Mouse (Mus musculus) lung, adult 2 months (tissue): Measurements from ENCODE around the gene Arhgap30. TPM values are rescaled to one million over a fixed set of nuclear protein-coding genes. Genes with fewer than 3 reads are reported as not detected.
A peak's percentile ranks its signal among the peaks of the same experiment; 100 is the strongest.

Experiments
- DNase-seq: peaks from one replicate; pipeline ENCODE4 v3.0.0; 2022
- H3K4me1 ChIP-seq: fragments of 200-500 bp; 2 replicates; pipeline ENCODE4 v1.6.1; 2011; ENCODE audit warnings: low read length; ENCODE audit not compliant: control insufficient read depth, insufficient read depth
- H3K4me3 ChIP-seq: fragments of 200-500 bp; replicated peaks from 2 replicates; pipeline ENCODE3; 2011; ENCODE audit warnings: low read depth, mild to moderate bottlenecking, control low read depth, low read length; ENCODE audit errors: extremely low read depth
- CTCF ChIP-seq: fragments of 200-500 bp; IDR thresholded peaks from 2 replicates; pipeline ENCODE4 v1.5.1; 2011; ENCODE audit warnings: mild to moderate bottlenecking, low read length, control low read depth; ENCODE audit not compliant: insufficient read depth
- POLR2A ChIP-seq: fragments of 200-500 bp; IDR thresholded peaks from 2 replicates; pipeline ENCODE4 v1.6.1; 2011; ENCODE audit warnings: low read depth, mild to moderate bottlenecking, control low read depth, low read length, borderline replicate concordance; ENCODE audit errors: extremely low read depth
- WGBS: fragments of 180-500 bp; shearing (Covaris S2); methylation state at CpG from one replicate; pipeline ENCODE4 v1.1.7; 2018; 5-methylcytosine and 5-hydroxymethylcytosine counted together
- polyA plus RNA-seq: library from polyadenylated mRNA; depleted of rRNA; stranded (reverse); fragments of >200 nt; gene quantifications from 2 replicates; pipeline ENCODE4 v1.2.3, GENCODE M21; 2012

Gene Arhgap30
- polyA plus RNA-seq, 1 experiment, result 17.5 TPM

DNA sequence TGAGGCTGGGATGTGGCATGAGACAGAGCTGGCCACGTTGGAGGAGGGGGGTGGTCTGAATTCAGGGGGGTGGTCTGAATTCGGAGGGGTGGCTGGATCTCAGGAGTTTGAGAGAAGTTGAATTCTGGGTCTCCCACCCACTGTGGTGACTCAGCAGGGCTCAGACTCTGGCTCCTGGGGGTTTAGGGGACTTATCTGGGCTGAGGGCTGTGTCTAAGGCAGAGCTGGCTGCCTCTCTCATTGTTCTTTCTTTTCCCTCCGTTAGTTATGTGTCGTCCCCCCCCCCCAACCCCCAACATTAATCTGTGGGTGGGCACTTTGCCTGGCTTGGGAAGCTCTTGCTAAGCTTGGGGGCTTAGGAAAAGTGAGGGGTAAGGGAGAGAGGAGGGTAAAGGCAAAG lies 14.8 kb upstream of the Arhgap30 start:
- 11% methylated on average over 3 of the region's 4 CpGs for WGBS
- Histone ChIP-seq H3K4me3 (no peak overlapping the region), H3K4me1 (peaks cover 7% of the 10 kb centered on the region)
- no peak for DNase-seq
- TF ChIP-seq POLR2A (no peak), CTCF (no peak)

DNA sequence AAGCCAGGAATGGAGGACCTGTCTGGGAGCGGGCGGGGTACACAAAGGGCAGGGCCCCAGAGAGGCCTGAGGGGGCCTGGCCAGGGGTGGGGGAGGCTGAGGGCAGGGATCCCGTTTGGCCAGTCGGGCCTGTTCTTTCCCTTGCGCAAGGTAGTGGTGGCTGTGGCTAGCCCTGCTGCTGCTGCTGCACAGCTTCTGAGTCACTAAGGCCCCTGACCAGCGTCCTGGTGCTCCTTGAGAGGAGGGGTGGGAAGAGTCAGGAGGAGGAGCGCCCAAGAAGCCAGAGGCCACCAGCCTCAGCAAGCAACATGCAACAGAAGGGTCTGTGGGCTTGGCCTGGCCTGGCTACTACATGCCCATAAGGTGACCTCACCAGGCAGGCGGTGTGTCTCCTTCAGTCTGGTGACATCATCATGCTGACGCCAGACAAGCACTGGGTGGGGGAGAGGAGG lies 13.1 kb upstream of the Arhgap30 start:
- no peak for TF ChIP-seq CTCF
- peak; percentile 80 for DNase-seq
- WGBS, result 44% methylated on average over 9 of the region's 9 CpGs

DNA sequence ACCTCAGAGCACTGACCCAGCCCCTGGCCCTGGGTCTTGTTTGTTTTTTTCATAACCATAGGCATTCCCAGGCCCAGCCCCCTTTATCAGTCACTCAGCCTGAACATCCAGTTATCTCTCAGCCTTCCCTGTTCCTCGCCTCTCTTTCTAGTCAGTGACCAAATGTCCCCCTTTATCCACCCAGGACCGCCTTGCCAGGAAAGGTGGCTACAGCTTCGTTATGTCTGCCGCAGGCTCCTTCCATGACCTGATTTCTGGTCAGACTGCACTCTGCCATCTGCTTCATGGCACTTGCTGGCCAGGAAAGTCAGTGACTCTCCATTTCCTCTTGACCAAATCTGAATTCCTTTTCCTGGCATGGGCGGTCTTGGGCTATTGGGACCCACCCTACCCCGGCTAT lies 10.5 kb upstream of the Arhgap30 start:
- TF ChIP-seq CTCF, result no peak
- no peak for TF ChIP-seq POLR2A
- Histone ChIP-seq H3K4me1 (peaks cover 11% of the 10 kb centered on the region), H3K4me3 (no peak overlapping the region)
- WGBS, result 85% methylated on average over 6 of the region's 6 CpGs
- no peak for DNase-seq

More for the DNA sequence above, 13.1 kb upstream of the Arhgap30 start:
- Histone ChIP-seq H3K4me3 (no peak overlapping the region), H3K4me1 (peaks cover 11% of the 10 kb centered on the region)

DNA sequence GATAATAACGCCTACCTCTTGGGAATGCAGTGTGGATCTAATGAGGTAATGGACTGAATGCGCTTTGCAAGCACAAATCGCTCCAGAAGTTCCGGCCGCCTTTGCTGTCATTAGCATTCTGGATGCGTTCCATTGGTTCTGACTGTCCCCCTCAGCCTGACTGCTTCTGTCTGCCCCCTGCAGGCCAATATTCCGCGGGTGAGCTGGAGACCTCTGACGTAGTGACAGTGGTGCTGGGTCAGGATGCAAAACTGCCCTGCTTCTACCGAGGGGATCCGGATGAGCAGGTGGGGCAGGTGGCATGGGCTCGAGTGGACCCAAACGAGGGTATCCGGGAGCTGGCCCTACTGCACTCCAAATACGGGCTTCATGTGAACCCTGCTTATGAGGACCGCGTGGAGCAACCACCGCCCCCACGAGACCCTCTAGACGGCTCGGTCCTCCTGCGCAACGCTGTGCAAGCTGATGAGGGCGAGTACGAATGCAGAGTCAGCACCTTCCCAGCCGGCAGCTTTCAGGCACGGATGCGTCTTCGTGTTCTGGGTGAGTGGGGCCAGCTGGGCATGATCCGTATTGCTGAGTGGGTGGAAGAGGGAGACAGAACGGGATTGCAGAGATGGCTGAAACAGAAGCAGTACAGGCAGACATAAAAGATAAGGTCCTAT lies 8.7 kb upstream of the Arhgap30 start:
- DNase-seq, result peak; percentile 78
- Histone ChIP-seq H3K4me3 (no peak overlapping the region), H3K4me1 (peaks cover 8% of the 10 kb centered on the region)
- 7% methylated on average over 31 of the region's 31 CpGs for WGBS
- TF ChIP-seq POLR2A, result no peak
- TF ChIP-seq CTCF, result peak; percentile 76

DNA sequence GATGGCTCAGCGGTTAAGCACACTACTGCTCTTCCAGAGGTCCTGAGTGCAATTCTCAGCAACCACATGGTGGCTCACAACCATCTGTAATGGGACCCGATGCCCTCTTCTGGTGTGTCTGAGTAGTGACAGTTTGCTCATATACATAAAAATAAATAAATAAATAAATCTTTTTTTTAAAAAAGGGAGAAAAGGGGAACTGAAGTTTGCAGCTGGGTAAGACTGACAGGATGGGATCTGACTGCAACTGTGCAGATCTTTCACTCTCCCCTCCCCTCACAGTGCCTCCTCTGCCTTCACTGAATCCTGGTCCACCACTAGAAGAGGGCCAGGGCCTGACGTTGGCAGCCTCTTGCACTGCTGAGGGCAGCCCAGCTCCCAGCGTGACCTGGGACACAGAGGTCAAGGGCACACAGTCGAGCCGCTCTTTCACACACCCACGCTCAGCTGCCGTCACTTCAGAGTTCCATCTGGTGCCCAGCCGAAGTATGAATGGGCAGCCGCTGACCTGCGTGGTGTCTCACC lies 6.6 kb upstream of the Arhgap30 start:
- WGBS, result 74% methylated on average over 11 of the region's 11 CpGs
- Histone ChIP-seq H3K4me1 (peaks cover 5% of the 10 kb centered on the region; the same call in 1 of the 2 replicates), H3K4me3 (no peak overlapping the region)
- TF ChIP-seq POLR2A (no peak), CTCF (no peak)
- DNase-seq, result no peak

DNA sequence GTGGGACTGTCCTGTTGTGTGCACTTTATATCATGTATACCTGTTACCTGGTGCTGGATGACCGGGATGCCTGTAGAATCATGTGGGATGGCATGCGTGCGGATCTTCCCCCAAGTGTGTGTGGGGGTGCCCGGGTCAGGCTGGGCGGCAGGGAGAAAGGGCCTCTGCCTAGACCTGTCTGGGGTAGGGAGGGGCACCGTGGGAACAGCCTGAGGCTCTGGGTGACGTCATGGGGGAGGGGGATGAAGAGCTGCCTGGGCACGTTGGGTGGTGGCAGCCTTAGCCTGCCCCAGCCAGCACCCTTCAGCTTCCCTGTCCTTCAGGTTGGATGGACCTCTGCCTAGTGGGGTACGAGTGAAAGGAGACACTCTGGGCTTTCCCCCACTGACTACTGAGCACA lies 4.4 kb upstream of the Arhgap30 start:
- no peak overlapping the region for H3K4me3 ChIP-seq
- WGBS, result 64% methylated on average over 9 of the region's 9 CpGs
- no peak for TF ChIP-seq CTCF
- TF ChIP-seq POLR2A, result no peak
- peaks cover 5% of the 10 kb centered on the region; the same call in 1 of the 2 replicates for H3K4me1 ChIP-seq
- DNase-seq, result no peak

DNA sequence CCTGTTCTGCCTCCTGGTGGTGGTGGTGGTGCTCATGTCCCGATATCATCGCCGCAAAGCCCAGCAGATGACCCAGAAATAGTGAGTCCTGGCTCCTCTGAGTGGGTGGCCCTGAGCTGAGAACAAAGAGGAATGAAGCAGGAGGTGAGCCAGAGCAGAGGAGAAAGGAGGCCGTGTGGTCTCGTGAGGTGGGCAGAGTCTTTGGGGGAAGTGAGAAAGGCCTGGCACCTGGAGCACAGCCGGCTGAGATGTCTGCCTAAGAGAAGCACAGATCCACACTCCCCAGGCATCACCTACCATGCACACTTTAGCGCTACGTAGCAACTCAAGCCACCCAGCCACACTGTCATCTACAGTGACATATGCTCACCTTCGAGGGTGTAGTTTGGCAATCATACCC lies 3.6 kb upstream of the Arhgap30 start:
- Histone ChIP-seq H3K4me3 (no peak overlapping the region), H3K4me1 (peaks cover 1% of the 10 kb centered on the region; the same call in 1 of the 2 replicates)
- DNase-seq, result no peak
- TF ChIP-seq CTCF (no peak), POLR2A (no peak)
- 61% methylated on average over 9 of the region's 9 CpGs for WGBS

DNA sequence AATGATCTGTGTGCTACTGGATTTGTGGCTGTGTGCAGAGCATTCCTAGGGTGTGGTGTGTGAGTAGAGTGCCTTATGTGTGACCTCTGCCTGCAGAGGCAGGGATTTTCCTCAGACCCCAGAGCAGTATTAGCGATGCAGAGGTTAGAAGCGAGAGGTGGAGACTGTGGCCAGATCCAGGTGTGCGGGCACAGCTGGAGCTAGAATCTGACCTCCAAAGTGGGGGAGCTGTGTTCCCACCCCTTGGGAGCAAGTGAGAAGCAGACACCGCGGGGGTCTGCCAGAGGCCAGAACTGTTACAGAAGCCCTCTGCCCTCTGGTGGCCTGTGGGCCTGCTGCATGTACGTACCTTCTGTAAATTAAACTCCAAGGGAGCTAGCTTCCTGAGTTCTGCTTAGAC lies 1.7 kb upstream of the Arhgap30 start:
- no peak for DNase-seq
- H3K4me3 ChIP-seq, result no peak overlapping the region
- 52% methylated on average over 6 of the region's 6 CpGs for WGBS
- TF ChIP-seq CTCF (0 out of 2 replicates have a peak, but pooled peaks have one; percentile 10), POLR2A (no peak)
- H3K4me1 ChIP-seq, result no peaks in the 10 kb centered on the region

DNA sequence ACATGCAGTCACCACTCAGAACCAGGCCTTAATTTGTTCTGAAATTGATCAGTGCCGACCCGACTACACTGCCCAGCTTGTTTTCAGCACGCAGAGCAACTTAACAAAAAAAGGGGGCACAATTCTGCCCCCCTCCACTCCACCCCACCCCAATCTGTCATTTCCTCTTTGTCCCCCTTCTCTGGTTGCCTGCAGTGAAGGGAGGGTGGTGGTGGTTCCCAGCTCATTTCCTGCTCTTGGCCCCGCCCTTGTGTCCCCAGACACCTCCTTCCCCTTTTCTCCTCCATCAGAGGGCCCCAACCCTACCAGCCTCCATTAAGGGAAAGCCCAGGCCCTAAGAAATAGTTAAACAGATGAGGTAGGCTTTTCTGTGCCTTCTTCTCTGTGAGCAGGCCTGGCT lies 1.3 kb downstream of the Arhgap30 start:
- peak overlapping the region; percentile 43 for H3K4me3 ChIP-seq
- 56% methylated on average over 4 of the region's 4 CpGs for WGBS
- no peak for DNase-seq

DNA sequence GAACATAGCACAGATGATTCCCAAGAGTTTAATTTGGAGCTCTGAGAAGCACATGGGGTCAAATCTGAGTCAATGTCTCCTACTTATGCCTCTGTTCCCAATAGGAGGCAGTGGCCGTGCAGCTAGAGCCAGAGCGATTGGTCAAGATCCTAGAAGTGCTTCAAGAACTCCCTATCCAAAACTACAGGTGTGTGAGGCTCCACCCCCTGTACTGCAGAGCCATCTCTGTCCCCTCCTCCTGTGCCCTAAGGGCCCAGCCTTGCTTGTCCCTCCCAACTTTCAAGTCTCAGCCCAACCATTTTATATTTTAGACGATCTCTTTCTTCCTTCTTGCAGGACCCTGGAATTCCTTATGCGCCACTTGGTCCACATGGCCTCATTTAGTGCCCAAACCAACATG lies 13.1 kb downstream of the Arhgap30 start:
- DNase-seq, result no peak
- 72% methylated on average over 4 of the region's 4 CpGs for WGBS
- Histone ChIP-seq H3K4me3 (no peak overlapping the region), H3K4me1 (no peaks in the 10 kb centered on the region)
- no peak for TF ChIP-seq CTCF

More for the DNA sequence above, 1.3 kb downstream of the Arhgap30 start:
- TF ChIP-seq CTCF (no peak), POLR2A (no peak)
- no peaks in the 10 kb centered on the region for H3K4me1 ChIP-seq
